Mouse (Mus musculus) brain, adult 2 months (tissue): ENCODE results near the gene Abhd5.
"Not testable (repeated sequence)": the region's sequence is repeated elsewhere in the genome, so short reads cannot be mapped to it uniquely, and the experiment has no call there.

ENCODE experiments used
- DNase-seq: peaks from one replicate; pipeline ENCODE4 v3.0.0; 2011; ENCODE audit warnings: low read depth, low spot score

Gene Abhd5

GRCm38 (mm10) chr9:122351303-122352024, at the start of gene Abhd5:
Abhd5 (plus strand) TSS chr9:122351608.
- DNase-seq: peak; percentile 97

GRCm38 (mm10) chr9:122305302-122305701, 46.1 kb upstream of the Abhd5 start:
- no peak for DNase-seq

GRCm38 (mm10) chr9:122309013-122309980, 42.1 kb upstream of the Abhd5 start:
- no peak for DNase-seq

- DNase-seq: peak; percentile 94
Measured at GRCm38 (mm10) chr9:122310613-122311049, 40.8 kb upstream of the Abhd5 start.

- no peak for DNase-seq
Measured at GRCm38 (mm10) chr9:122311051-122311760, 40.2 kb upstream of the Abhd5 start.

GRCm38 (mm10) chr9:122312296-122312990, 39.0 kb upstream of the Abhd5 start:
- no peak for DNase-seq

GRCm38 (mm10) chr9:122313128-122313527, 38.3 kb upstream of the Abhd5 start:
- not testable (repeated sequence) for DNase-seq

GRCm38 (mm10) chr9:122314386-122314785, 37.0 kb upstream of the Abhd5 start:
- DNase-seq: peak; percentile 16

- no peak for DNase-seq
Measured at GRCm38 (mm10) chr9:122314942-122315341, 36.5 kb upstream of the Abhd5 start.

- no peak for DNase-seq
Measured at GRCm38 (mm10) chr9:122315501-122315900, 35.9 kb upstream of the Abhd5 start.

GRCm38 (mm10) chr9:122316562-122316961, 34.8 kb upstream of the Abhd5 start:
- no peak for DNase-seq

- DNase-seq: no peak
Measured at GRCm38 (mm10) chr9:122320626-122321025, 30.8 kb upstream of the Abhd5 start.

GRCm38 (mm10) chr9:122322356-122322755, 29.1 kb upstream of the Abhd5 start:
- DNase-seq: no peak

- DNase-seq: no peak
Measured at GRCm38 (mm10) chr9:122325996-122326395, 25.4 kb upstream of the Abhd5 start.

- DNase-seq: no peak
Measured at GRCm38 (mm10) chr9:122328199-122328598, 23.2 kb upstream of the Abhd5 start.

GRCm38 (mm10) chr9:122336677-122337076, 14.7 kb upstream of the Abhd5 start:
- DNase-seq: peak; percentile 61

- peak; percentile 59 for DNase-seq
Measured at GRCm38 (mm10) chr9:122337510-122337931, 13.9 kb upstream of the Abhd5 start.

- DNase-seq: no peak
Measured at GRCm38 (mm10) chr9:122339972-122340371, 11.4 kb upstream of the Abhd5 start.

GRCm38 (mm10) chr9:122343399-122343798, 8.0 kb upstream of the Abhd5 start:
- DNase-seq: no peak

GRCm38 (mm10) chr9:122344560-122344959, 6.8 kb upstream of the Abhd5 start:
- no peak for DNase-seq

- DNase-seq: no peak
Measured at GRCm38 (mm10) chr9:122345291-122345690, 6.1 kb upstream of the Abhd5 start.
